Mouse (Mus musculus) limb, embryonic 10.5 days (tissue): Measurements from ENCODE around the gene Kcnk7. TPM values are rescaled to one million over a fixed set of nuclear protein-coding genes. Genes with fewer than 3 reads are reported as not detected.

Source experiments
- DNase-seq: peaks from one replicate; pipeline ENCODE4 v3.0.0-alpha.2; 2017; ENCODE audit warnings: low spot score
- H3K27ac ChIP-seq: fragments of 300-500 bp; sonication (generic); 2 replicates; pipeline ENCODE4 v1.5.1; 2016; ENCODE audit warnings: mild to moderate bottlenecking
- H3K27me3 ChIP-seq: fragments of 300-500 bp; sonication (generic); 2 replicates; pipeline ENCODE4 v1.6.1; 2016; ENCODE audit warnings: low read depth, mild to moderate bottlenecking; ENCODE audit not compliant: poor library complexity, severe bottlenecking
- H3K36me3 ChIP-seq: fragments of 300-500 bp; sonication (generic); 2 replicates; pipeline ENCODE4 v1.6.1; 2016; ENCODE audit warnings: mild to moderate bottlenecking, moderate library complexity
- H3K4me1 ChIP-seq: fragments of 300-500 bp; sonication (generic); 2 replicates; pipeline ENCODE4 v1.6.1; 2016
- H3K4me3 ChIP-seq: fragments of 300-500 bp; sonication (generic); 2 replicates; pipeline ENCODE4 v1.5.1; 2016; ENCODE audit warnings: mild to moderate bottlenecking, moderate library complexity
- H3K9me3 ChIP-seq: fragments of 300-500 bp; sonication (generic); replicated peaks from 2 replicates; pipeline ENCODE4 v1.6.1; 2016; ENCODE audit warnings: mild to moderate bottlenecking
- WGBS: fragments of 180-500 bp; shearing (Covaris S2); methylation state at CpG from one replicate; pipeline ENCODE4 v1.1.7; 2016; 5-methylcytosine and 5-hydroxymethylcytosine counted together
- polyA plus RNA-seq: library from polyadenylated mRNA; unstranded; fragments of >200 nt; fragmentation: Nextera tagmentation; extraction: Ambion mirVana; gene quantifications from 2 replicates; pipeline ENCODE4 v1.2.1, GENCODE M21; 2016

Kcnk7 gene
- polyA plus RNA-seq: not detected in 2 replicates

DNA sequence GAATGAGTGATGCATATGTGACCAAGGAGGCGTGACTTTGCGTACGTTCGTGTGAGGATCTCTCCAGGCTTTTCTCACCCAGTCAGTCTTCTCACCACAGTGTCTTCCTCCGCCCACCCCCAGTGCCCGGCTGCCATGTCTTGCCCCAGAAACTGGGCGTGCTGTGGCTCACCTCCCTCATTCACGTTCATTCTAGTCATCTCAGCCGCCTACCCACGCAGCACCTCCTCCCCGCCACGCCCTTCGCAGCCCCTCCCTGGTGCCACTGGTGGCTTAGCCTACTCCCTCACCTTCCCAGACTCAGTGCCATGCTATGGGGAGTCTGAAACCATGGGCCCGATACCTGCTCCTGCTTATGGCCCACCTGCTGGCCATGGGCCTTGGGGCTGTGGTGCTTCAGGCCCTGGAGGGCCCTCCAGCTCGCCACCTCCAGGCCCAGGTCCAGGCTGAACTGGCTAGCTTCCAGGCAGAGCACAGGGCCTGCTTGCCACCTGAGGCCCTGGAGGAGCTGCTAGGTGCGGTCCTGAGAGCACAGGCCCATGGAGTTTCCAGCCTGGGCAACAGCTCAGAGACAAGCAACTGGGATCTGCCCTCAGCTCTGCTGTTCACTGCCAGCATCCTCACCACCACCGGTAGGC is at the start of gene Kcnk7:
Gene Kcnk7, plus strand, starts transcription at position 205 of the 638 bp plus-strand sequence.
- DNase-seq: no peak
- peak within 1 kb of the TSS; percentile 22; the same call in 1 of the 2 replicates for H3K27ac ChIP-seq
- WGBS: 71% methylated on average over 17 of the region's 17 CpGs
- H3K27me3 ChIP-seq: no peaks in the 10 kb centered on the region
- H3K4me1 ChIP-seq: peaks cover 9% of the 10 kb centered on the region
- H3K36me3 ChIP-seq: peaks cover 72% of the 10 kb centered on the region
- H3K9me3 ChIP-seq: no peaks in the 10 kb centered on the region
- H3K4me3 ChIP-seq: no peak within 1 kb of the TSS

DNA sequence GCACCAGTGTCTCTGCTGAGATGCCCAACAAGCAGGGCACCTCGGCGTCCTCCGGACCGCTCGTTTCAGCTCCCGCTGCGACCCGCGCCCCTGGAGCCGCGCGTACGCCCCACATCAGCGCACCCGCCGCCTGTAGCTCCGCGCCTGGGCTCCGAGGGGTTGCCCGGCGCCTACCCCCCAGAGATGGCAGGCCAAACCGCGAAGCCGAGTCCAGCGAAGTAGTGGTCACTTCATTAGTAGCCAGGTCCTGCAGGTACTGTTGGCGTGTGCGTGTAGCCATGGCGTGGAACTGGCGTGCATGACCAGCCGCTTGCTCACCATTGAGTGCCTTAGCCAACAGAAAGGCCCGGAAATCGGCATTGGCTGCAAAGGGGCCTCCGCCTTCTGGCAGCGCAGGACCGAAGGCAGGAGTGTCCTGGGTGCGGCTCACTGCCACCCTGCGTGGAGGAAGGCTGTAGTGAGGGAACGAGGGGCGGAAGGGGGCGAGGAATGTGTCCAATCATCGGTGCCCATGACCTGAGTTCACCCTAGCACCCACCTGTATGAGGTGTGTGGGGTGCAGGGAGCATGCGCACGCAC is 49.4 kb upstream of the Kcnk7 start:
- peak; percentile 48 for DNase-seq
- 6% methylated on average over 43 of the region's 43 CpGs for WGBS
- H3K27me3 ChIP-seq: peaks cover 26% of the 10 kb centered on the region
- H3K9me3 ChIP-seq: no peaks in the 10 kb centered on the region
- peak overlapping the region; percentile 74 for H3K27ac ChIP-seq
- H3K36me3 ChIP-seq: peaks cover 91% of the 10 kb centered on the region
- peak overlapping the region; percentile 60 for H3K4me3 ChIP-seq
- H3K4me1 ChIP-seq: peaks cover 29% of the 10 kb centered on the region

DNA sequence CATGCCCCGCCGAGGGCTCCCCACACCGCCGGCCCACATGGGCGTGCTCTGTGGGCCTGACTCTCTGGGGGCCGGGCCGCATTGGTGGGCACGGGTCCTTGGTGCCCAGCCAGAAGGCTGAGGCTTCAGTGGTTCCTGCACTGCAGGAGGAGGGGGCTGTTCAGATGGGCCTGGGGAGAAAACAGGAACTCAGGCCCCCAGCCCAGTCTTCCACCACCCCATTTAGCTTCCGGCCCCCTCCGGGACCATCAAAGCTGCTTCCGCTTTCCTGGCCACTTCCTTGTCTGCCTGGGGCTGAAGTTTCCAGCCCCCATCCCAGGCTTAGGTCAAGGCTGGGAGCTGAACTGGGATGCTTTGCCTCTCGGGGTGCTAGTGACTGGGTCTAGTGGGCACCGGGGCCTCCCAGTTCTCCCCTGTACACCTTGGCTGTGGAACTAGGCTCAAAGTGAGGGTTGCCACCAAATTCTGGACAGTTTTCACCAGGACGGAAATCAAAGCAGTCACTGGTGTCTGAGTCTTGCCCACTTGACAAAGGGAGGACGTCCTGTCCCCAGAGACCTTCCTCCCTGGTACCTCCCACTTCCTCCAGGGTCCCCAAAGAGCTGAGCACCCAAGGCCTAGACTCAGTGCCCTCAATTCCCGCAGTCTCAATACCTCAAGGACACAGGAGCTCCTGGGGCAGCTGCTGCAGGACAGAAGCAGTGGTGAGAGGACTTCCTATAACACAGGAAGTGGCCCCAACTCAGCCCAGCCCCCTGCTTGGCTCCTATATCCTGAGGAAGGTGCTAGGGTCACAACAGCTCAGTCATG is 43.0 kb upstream of the Kcnk7 start:
- no peaks in the 10 kb centered on the region for H3K9me3 ChIP-seq
- peak overlapping the region; percentile 65 for H3K27ac ChIP-seq
- H3K27me3 ChIP-seq: peaks cover 5% of the 10 kb centered on the region
- peaks cover 65% of the 10 kb centered on the region for H3K36me3 ChIP-seq
- DNase-seq: no peak
- 83% methylated on average over 16 of the region's 16 CpGs for WGBS
- peaks cover 57% of the 10 kb centered on the region for H3K4me1 ChIP-seq
- peak overlapping the region; percentile 60 for H3K4me3 ChIP-seq

DNA sequence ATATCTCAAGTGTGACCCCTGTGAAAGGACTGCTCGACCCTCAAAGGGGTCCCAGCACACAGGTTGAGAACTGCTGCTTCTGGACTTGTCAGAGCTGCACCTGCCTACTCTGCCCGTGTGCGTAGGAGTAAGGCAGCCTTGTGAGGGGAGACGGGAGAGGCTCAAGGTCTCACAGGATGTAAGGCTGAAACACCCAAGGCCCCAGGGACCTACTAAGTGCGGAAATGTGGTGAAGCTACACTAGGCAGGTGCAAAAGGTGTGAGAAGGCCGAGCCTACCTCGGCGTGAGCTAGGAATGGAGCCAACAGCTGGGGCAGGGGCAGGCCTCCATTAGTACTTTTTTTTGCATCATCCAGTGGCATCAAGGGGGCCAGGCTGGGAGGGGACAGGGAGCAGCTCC is 41.9 kb upstream of the Kcnk7 start:
- Histone ChIP-seq H3K36me3 (peaks cover 65% of the 10 kb centered on the region), H3K4me3 (peak overlapping the region; percentile 60), H3K27ac (peak overlapping the region; percentile 86), H3K4me1 (peaks cover 54% of the 10 kb centered on the region), H3K9me3 (no peaks in the 10 kb centered on the region), H3K27me3 (no peaks in the 10 kb centered on the region)
- WGBS: 82% methylated on average over 8 of the region's 8 CpGs
- no peak for DNase-seq

DNA sequence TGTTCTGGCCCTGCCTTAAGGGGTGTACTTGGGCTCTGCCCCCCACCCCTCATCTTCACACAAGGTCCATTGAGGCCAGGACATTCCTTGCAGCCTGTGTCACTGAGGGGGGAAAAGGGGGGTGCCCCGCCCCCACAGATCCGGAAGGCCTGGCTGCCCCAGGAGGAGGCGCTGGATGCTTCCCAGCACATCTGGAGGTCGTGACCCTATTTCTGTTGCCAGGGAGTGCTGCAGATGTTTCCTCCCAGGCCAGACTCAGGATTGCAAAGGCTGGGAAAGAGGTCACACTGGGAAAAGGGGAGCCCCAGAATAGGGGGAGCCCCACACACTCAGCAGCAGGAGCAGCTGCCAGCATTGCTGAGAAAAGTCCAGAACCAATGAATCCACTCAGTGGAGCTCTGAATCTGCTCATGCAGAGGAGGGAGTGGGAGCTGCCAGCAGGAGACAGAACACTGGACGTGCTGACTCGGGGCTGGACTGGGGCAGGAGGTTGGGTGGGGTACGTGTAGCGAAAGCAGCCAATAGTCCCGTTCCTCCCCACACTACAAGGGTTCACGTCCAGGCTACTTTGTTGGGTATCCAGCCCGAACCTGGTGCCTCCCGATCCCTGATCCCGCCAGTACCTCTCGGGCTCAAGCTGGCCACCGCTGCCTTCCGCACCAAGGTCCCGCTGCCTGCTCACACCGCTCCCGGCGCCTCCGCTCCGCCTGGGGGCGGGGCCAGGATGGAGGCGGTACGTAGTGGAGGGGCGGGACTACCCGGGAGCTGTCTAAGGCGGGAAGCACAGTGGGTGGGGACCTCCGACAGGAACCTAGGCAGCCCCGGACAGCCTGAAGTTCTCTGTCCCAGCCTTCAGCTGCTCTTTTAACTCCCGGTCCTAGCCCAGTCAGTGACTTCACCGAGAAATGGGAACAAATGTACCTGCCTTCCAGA is 40.9 kb upstream of the Kcnk7 start, which contains the start of gene Sipa1:
Gene Sipa1, minus strand, starts transcription at position 727 of the 933 bp plus-strand sequence.
- peak; percentile 91 for DNase-seq
- Histone ChIP-seq H3K27ac (peak within 1 kb of the TSS; percentile 86), H3K4me3 (peak within 1 kb of the TSS; percentile 60), H3K36me3 (peaks cover 66% of the 10 kb centered on the region), H3K4me1 (peaks cover 54% of the 10 kb centered on the region), H3K27me3 (no peaks in the 10 kb centered on the region), H3K9me3 (no peaks in the 10 kb centered on the region)
- under 1% methylated on average over 32 of the region's 32 CpGs for WGBS

DNA sequence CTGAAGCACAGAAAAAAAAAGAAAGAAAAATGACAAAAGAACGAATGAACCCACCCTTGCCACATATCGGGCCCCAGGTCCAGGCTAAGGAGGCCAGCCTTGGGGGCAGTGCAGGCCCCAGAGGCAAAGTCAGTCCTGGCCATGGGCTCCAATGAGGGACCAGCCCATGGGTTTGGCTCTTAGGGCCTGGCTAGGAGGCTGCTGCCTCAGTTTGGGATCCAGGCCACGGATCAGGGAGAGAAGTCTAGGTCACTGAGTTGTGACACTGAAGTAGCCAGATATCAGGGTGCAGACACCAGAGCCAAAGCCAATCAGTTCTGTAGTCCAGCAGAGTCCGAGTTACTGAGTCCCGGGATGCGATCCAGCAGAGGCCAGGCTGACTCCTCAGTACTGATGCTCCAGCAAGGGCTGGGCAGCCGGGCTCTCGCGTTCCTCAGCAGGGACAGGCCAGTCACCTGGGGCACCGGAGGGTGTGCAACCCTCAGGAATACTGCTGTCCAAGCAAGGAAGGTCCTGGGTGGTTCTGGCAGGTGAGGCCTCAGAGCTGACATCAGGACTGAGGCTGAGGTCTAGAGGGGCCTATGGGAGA is 39.4 kb upstream of the Kcnk7 start:
- 95% methylated on average over 10 of the region's 10 CpGs for WGBS
- Histone ChIP-seq H3K4me1 (peaks cover 54% of the 10 kb centered on the region), H3K36me3 (peaks cover 69% of the 10 kb centered on the region), H3K27ac (0 out of 2 replicates have a peak overlapping the region, but pooled peaks have one; percentile 21), H3K4me3 (no peak overlapping the region), H3K27me3 (no peaks in the 10 kb centered on the region), H3K9me3 (no peaks in the 10 kb centered on the region)
- no peak for DNase-seq

DNA sequence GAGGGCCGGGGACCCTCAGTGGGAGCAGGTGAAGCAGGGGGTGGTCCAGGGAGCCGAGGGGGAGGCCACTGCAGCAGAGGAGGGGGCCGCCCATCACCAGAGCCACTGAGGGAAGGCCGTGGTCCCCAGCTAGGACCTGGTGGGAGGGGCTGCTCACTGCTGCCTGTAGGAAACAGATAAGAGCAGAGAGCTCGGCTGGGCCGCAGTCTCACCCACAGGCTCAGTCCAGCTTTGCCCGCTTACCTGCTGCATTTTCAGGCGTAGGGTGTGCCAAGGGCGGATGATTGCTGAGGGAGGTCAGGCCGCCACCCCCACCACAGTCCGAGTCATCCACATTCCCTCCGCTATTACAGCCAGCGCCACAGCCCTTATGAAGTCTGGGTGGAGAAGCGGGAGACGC is 38.7 kb upstream of the Kcnk7 start:
- 0 out of 2 replicates have a peak overlapping the region, but pooled peaks have one; percentile 21 for H3K27ac ChIP-seq
- H3K36me3 ChIP-seq: peaks cover 69% of the 10 kb centered on the region
- H3K4me3 ChIP-seq: 0 out of 2 replicates have a peak overlapping the region, but pooled peaks have one; percentile 4

DNA sequence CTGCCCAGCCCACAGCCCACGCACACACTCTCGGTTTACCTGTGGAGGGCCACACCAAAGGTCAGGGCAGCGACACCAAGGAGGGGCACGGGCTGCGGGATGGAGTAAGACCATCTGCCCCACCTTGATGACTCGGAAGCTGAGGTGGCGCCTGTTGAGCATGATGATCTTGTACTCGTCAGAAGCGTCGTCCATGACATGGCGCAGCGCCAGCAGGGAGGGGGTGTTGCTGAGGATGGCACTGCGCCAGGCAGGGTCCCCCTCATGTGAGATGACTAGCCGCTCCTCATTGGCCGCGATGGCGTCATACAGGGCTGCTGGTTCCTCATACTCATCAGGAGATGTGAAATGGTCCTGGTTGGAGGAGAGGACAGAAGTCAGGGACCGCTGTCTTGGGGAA is 37.8 kb upstream of the Kcnk7 start:
- H3K4me1 ChIP-seq: peaks cover 40% of the 10 kb centered on the region
- H3K27me3 ChIP-seq: no peaks in the 10 kb centered on the region
- no peaks in the 10 kb centered on the region for H3K9me3 ChIP-seq
- 0 out of 2 replicates have a peak overlapping the region, but pooled peaks have one; percentile 4 for H3K4me3 ChIP-seq
- no peak overlapping the region for H3K27ac ChIP-seq
- 95% methylated on average over 18 of the region's 18 CpGs for WGBS
- H3K36me3 ChIP-seq: peaks cover 70% of the 10 kb centered on the region
- DNase-seq: no peak

More for the DNA sequence above, 38.7 kb upstream of the Kcnk7 start:
- no peaks in the 10 kb centered on the region for H3K9me3 ChIP-seq
- no peaks in the 10 kb centered on the region for H3K27me3 ChIP-seq
- DNase-seq: no peak
- WGBS: 85% methylated on average over 15 of the region's 15 CpGs
- peaks cover 49% of the 10 kb centered on the region for H3K4me1 ChIP-seq

DNA sequence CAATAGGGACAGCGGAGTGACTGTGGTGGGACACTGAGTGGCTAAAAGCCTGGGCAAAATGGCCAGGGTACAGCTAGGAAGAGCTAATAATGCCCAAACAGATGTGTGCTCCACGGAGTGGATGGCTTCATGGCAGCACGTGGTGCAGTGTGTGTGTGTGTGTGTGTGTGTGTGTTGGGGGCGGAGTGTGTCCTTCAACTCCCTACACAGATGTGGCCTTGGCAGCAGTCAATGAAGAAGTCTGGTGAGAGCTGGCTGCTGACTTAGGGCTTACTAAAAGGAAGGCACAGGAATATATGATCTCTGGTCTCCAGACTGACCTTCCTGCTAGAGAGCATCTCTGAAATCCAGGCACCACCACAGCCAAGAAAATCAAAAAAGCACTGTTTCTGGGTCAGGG is 35.8 kb upstream of the Kcnk7 start:
- Histone ChIP-seq H3K4me1 (peaks cover 20% of the 10 kb centered on the region), H3K4me3 (no peak overlapping the region), H3K36me3 (peaks cover 90% of the 10 kb centered on the region), H3K9me3 (no peaks in the 10 kb centered on the region), H3K27ac (no peak overlapping the region), H3K27me3 (no peaks in the 10 kb centered on the region)
- 92% methylated on average over 4 of the region's 4 CpGs for WGBS
- DNase-seq: no peak

DNA sequence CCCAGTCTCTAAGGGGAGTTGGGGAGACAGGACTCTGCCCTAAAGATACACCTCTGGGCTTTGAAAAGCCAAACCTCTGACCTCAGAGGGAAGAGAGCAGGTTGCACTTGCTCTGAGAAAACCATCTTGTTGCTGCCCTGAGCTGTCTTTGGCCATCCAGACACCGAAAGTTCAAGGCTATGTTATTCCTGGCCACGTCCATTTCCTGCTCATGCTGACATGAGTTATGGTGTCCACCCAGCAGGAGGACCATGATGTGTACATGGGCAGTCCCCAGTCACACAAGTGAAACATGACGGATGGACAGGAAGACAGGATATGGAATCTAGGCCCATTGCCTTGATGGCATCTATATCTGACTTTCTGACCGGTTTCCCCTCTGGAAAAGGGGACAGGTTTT is 23.7 kb upstream of the Kcnk7 start:
- H3K4me3 ChIP-seq: no peak overlapping the region
- WGBS: 82% methylated on average over 4 of the region's 4 CpGs
- DNase-seq: no peak
- peaks cover 97% of the 10 kb centered on the region for H3K36me3 ChIP-seq
- no peaks in the 10 kb centered on the region for H3K4me1 ChIP-seq
- H3K27me3 ChIP-seq: no peaks in the 10 kb centered on the region
- H3K9me3 ChIP-seq: no peaks in the 10 kb centered on the region
- no peak overlapping the region for H3K27ac ChIP-seq

DNA sequence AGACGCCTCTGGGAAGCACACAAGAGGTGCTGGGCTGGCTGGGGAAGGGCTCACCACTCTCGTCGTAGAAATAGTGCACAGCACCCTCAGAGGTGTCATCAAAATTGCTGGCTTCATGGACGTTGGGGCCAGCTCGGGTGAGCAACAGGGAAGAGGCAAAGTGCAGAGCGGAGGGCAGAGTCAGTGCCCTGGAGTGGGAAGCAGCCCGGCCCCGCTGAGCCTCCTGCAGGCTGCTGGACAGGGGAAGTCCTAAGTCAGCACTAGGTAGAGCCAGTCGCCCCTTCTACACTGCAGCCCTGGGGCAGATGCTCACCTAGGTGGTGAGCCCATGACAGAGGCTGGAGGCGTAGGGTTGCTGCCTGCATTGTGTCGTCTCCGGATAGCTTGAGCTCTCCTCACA is 19.9 kb upstream of the Kcnk7 start:
- DNase-seq: no peak
- WGBS: 91% methylated on average over 12 of the region's 12 CpGs
- H3K36me3 ChIP-seq: peaks cover 83% of the 10 kb centered on the region
- no peak overlapping the region for H3K27ac ChIP-seq
- no peak overlapping the region for H3K4me3 ChIP-seq
- peaks cover 18% of the 10 kb centered on the region for H3K4me1 ChIP-seq
- H3K9me3 ChIP-seq: no peaks in the 10 kb centered on the region
- no peaks in the 10 kb centered on the region for H3K27me3 ChIP-seq

DNA sequence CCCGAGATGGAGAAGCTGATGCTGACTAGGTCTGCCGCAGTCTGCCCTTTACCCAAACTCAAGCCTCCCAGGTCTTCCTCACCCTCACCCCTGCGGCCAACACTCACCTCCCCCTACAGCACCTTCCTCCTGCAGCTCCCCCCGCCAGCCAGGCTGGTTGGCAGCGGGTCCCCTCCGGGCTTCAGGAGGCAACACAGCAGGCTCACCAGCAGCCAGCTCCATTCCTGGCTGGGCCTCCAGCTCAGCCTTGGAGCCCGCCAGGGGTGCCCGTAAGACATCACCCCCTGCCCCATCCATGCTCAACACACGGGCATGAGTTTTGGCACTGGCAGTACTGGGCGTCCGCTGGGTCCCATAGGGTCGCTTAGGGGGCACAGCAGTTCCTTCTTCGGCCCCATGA is 19.2 kb upstream of the Kcnk7 start:
- DNase-seq: no peak
- Histone ChIP-seq H3K27ac (no peak overlapping the region), H3K4me3 (no peak overlapping the region), H3K27me3 (no peaks in the 10 kb centered on the region), H3K9me3 (no peaks in the 10 kb centered on the region), H3K4me1 (peaks cover 19% of the 10 kb centered on the region), H3K36me3 (peaks cover 77% of the 10 kb centered on the region)
- WGBS: 94% methylated on average over 13 of the region's 13 CpGs
